10 mouse cellular contexts compared by ENCODE assay signal in genomic region chr13:17584804-17585203, GRCm38 (mm10).
DNase-seq lines count a peak whose midpoint lies in the region; ATAC-seq and TF ChIP-seq lines count a peak whose summit lies in the region.
"Had no signal": no experiment of that assay in that cellular context is flagged by ENCODE, and none has a peak within 500 bp of the region (broad histone marks: within the 10 kb centered on the region; RNA-seq: fewer than 3 reads in every experiment).

No protein-coding gene starts in this region.

- no peak overlapping the region for H3K4me3 ChIP-seq in cerebellum, adult 2 months (replicated peaks; ENCODE audit: insufficient read depth, low read depth, low read length)
- no peak overlapping the region for H3K4me3 ChIP-seq in lung, adult 2 months (replicated peaks; ENCODE audit: extremely low read depth, low read depth, low read length)
- no peak overlapping the region for H3K4me3 ChIP-seq in intestine, postnatal 0 days (ENCODE audit: low read depth, low read length)
- H3K4me3 ChIP-seq: heart, embryonic 13.5 days; megakaryocyte, embryonic 14.5 days had no signal

- no peaks in the 10 kb centered on the region for H3K36me3 ChIP-seq in intestine, postnatal 0 days (ENCODE audit: control insufficient read depth, insufficient read depth)
- H3K36me3 ChIP-seq: heart, embryonic 13.5 days had no signal

- DNase-seq in cerebellum, adult 2 months, result no peak
- DNase-seq in cerebellum, adult 8-10 months, result no peak
- no peak for DNase-seq in lung, adult 2 months
- DNase-seq in lung, postnatal 25 days (ENCODE audit: low spot score), result no peak
- peak; percentile 29 to 44 for DNase-seq in right cerebral cortex, postnatal 10 days (ENCODE audit: low spot score in 2 of 2)
- DNase-seq in natural killer cell, adult 2 months (ENCODE audit: low spot score in 2 of 2), result no peak

- H3K4me1 ChIP-seq in cerebellum, adult 2 months (ENCODE audit: control insufficient read depth, insufficient read depth, low read length), result no peaks in the 10 kb centered on the region
- no peaks in the 10 kb centered on the region for H3K4me1 ChIP-seq in lung, adult 2 months (ENCODE audit: control insufficient read depth, insufficient read depth, low read length)
- H3K4me1 ChIP-seq in intestine, postnatal 0 days (replicated peaks; ENCODE audit: control insufficient read depth, insufficient read depth, low read length), result no peaks in the 10 kb centered on the region
- H3K4me1 ChIP-seq: heart, embryonic 13.5 days had no signal

- TF ChIP-seq CTCF in cerebellum, adult 2 months (IDR thresholded peaks at IDR 0.05; ENCODE audit: borderline replicate concordance, insufficient read depth, low read depth, low read length), result peak; percentile 48; the same call in 1 of the 2 replicates
- TF ChIP-seq CTCF in lung, adult 2 months (IDR thresholded peaks at IDR 0.05; ENCODE audit: insufficient read depth, low read length), result peak; percentile 35; the same call in 1 of the 2 replicates
- peak; percentile 75 for TF ChIP-seq CTCF in intestine, postnatal 0 days (IDR thresholded peaks at IDR 0.05; ENCODE audit: low read depth)

- no peak for TF ChIP-seq POLR2A in cerebellum, adult 2 months (IDR thresholded peaks at IDR 0.05; ENCODE audit: borderline replicate concordance, insufficient read depth, low read length)
- TF ChIP-seq POLR2A in lung, adult 2 months (IDR thresholded peaks at IDR 0.05; ENCODE audit: borderline replicate concordance, extremely low read depth, low read depth, low read length), result no peak

- no peak overlapping the region for H3K4me2 ChIP-seq in intestine, postnatal 0 days (replicated peaks; ENCODE audit: low read depth)
- H3K4me2 ChIP-seq: heart, embryonic 13.5 days had no signal

- peak; percentile 80 for ATAC-seq in common myeloid progenitor, adult 5-6 weeks (replicated peaks; ENCODE audit: low read depth, poor library complexity, severe bottlenecking)
- no peak for ATAC-seq in intestine, postnatal 0 days

- no peak overlapping the region for H3K27ac ChIP-seq in cerebellum, adult 2 months (ENCODE audit: insufficient read depth, low read length)
- no peak overlapping the region for H3K27ac ChIP-seq in intestine, postnatal 0 days (ENCODE audit: low read depth, low read length)
- H3K27ac ChIP-seq: heart, embryonic 13.5 days had no signal

- no peaks in the 10 kb centered on the region for H3K27me3 ChIP-seq in cerebellum, adult 2 months (ENCODE audit: control insufficient read depth, insufficient read depth, low read length)
- no peaks in the 10 kb centered on the region for H3K27me3 ChIP-seq in intestine, postnatal 0 days (replicated peaks; ENCODE audit: control insufficient read depth, insufficient read depth, low read length)
- H3K27me3 ChIP-seq: heart, embryonic 13.5 days; megakaryocyte, embryonic 14.5 days had no signal

- no peak overlapping the region for H3K9ac ChIP-seq in intestine, postnatal 0 days (ENCODE audit: low read depth, low read length)
- H3K9ac ChIP-seq: heart, embryonic 13.5 days had no signal

- H3K9me3 ChIP-seq in intestine, postnatal 0 days (ENCODE audit: control insufficient read depth), result no peaks in the 10 kb centered on the region
- H3K9me3 ChIP-seq: heart, embryonic 13.5 days; megakaryocyte, embryonic 14.5 days had no signal

Comparison
In these comparisons a context has a peak if more than half of its experiments do, and no peak if none do; other contexts are left out.
1. DNase-seq: peak in right cerebral cortex, postnatal 10 days (2 of 2); none in cerebellum, adult 2 months (0 of 2), cerebellum, adult 8-10 months (single experiment), lung, adult 2 months (single experiment), lung, postnatal 25 days (single experiment) and natural killer cell, adult 2 months (0 of 2).
2. Peak in every context shown above with its lines, with median percentiles within 50 percentile points of each other: CTCF ChIP-seq.